Mouse (Mus musculus) limb, embryonic 11.5 days (tissue): ENCODE data around the gene Eif3k. TPM values are rescaled to one million over a fixed set of nuclear protein-coding genes. Genes with fewer than 3 reads are reported as not detected.
"Not testable (repeated sequence)": the region's sequence is repeated elsewhere in the genome, so short reads cannot be mapped to it uniquely, and the experiment has no call there.

Experiments
- ATAC-seq: fragments of 200-750 bp; cut with Nextera tagmentation; 2 replicates; pipeline ENCODE4 v1.8.0; 2017; ENCODE audit warnings: low read depth; ENCODE audit not compliant: insufficient number of reproducible peaks, low FRiP score, low TSS enrichment
- DNase-seq: peaks from one replicate; pipeline ENCODE4 v3.0.0-alpha.2; 2015; ENCODE audit warnings: low spot score
- H3K27ac ChIP-seq: fragments of 300-500 bp; sonication (generic); replicated peaks from 2 replicates; pipeline ENCODE4 v1.5.1; 2014; ENCODE audit warnings: low read depth, mild to moderate bottlenecking, low read length
- H3K27me3 ChIP-seq: fragments of 300-500 bp; sonication (generic); 2 replicates; pipeline ENCODE4 v1.6.1; 2014; ENCODE audit warnings: mild to moderate bottlenecking, low read length, mixed read lengths; ENCODE audit not compliant: control insufficient read depth, insufficient read depth
- H3K36me3 ChIP-seq: fragments of 300-500 bp; sonication (generic); 2 replicates; pipeline ENCODE4 v1.6.1; 2014; ENCODE audit warnings: mild to moderate bottlenecking, low read length, moderate library complexity, mixed read lengths; ENCODE audit not compliant: control insufficient read depth, insufficient read depth
- H3K4me1 ChIP-seq: fragments of 300-500 bp; sonication (generic); 2 replicates; pipeline ENCODE4 v1.6.1; 2014; ENCODE audit warnings: low read length, mixed read lengths; ENCODE audit not compliant: control insufficient read depth, insufficient read depth
- H3K4me2 ChIP-seq: fragments of 300-500 bp; sonication (generic); 2 replicates; pipeline ENCODE4 v1.6.1; 2014; ENCODE audit warnings: low read depth, mild to moderate bottlenecking, moderate library complexity; ENCODE audit not compliant: severe bottlenecking
- H3K4me3 ChIP-seq: fragments of 300-500 bp; sonication (generic); 2 replicates; pipeline ENCODE4 v1.5.1; 2014; ENCODE audit warnings: low read depth, low read length
- H3K9ac ChIP-seq: fragments of 300-500 bp; sonication (generic); 2 replicates; pipeline ENCODE4 v1.6.1; 2014; ENCODE audit warnings: mild to moderate bottlenecking, low read length
- H3K9me3 ChIP-seq: fragments of 300-500 bp; sonication (generic); 2 replicates; pipeline ENCODE4 v1.6.1; 2016; ENCODE audit warnings: low read length; ENCODE audit not compliant: control insufficient read depth
- WGBS: fragments of 180-500 bp; shearing (Covaris S2); extraction: QIAGEN DNeasy Blood & Tissue Kit; methylation state at CpG from one replicate; pipeline ENCODE4 v1.1.7; 2014; 5-methylcytosine and 5-hydroxymethylcytosine counted together
- polyA plus RNA-seq: library from polyadenylated mRNA; unstranded; fragments of >200 nt; fragmentation: Nextera tagmentation; extraction: Ambion mirVana; gene quantifications from 2 replicates; pipeline ENCODE4 v1.2.1, GENCODE M21; 2014

The Eif3k gene
- polyA plus RNA-seq, 1 experiment from 2014 or later = 476 TPM

- Histone ChIP-seq H3K4me2 (no peak overlapping the region), H3K4me1 (no peaks in the 10 kb centered on the region), H3K9me3 (no peaks in the 10 kb centered on the region), H3K4me3 (no peak overlapping the region), H3K27ac (no peak overlapping the region), H3K36me3 (peaks cover 13% of the 10 kb centered on the region), H3K27me3 (no peaks in the 10 kb centered on the region), H3K9ac (no peak overlapping the region)
- WGBS = 100% methylated on average over 1 of the region's 1 CpGs
- ATAC-seq (no peak), DNase-seq (no peak)
These were observed 12.4 kb downstream of the Eif3k start for GRCm38 (mm10) chr7:28969271-28969670.

- H3K27ac ChIP-seq, H3K4me3 ChIP-seq: not testable (repeated sequence)
These were observed 13.5 kb downstream of the Eif3k start for GRCm38 (mm10) chr7:28968120-28968519.

GRCm38 (mm10) chr7:28966751-28967505 lies 14.7 kb downstream of the Eif3k start:
- Histone ChIP-seq H3K4me1 (no peaks in the 10 kb centered on the region), H3K9me3 (no peaks in the 10 kb centered on the region), H3K27me3 (no peaks in the 10 kb centered on the region), H3K4me2 (no peak overlapping the region), H3K36me3 (peaks cover 7% of the 10 kb centered on the region), H3K9ac (no peak overlapping the region), H3K4me3 (no peak overlapping the region), H3K27ac (no peak overlapping the region)
- DNase-seq (no peak), ATAC-seq (no peak)
- 76% methylated on average over 4 of the region's 4 CpGs for WGBS

More at GRCm38 (mm10) chr7:28968120-28968519, 13.5 kb downstream of the Eif3k start:
- not testable (repeated sequence) for H3K4me2 ChIP-seq, H3K36me3 ChIP-seq, H3K9me3 ChIP-seq, H3K4me1 ChIP-seq, H3K27me3 ChIP-seq, ATAC-seq, H3K9ac ChIP-seq, DNase-seq
- WGBS = 93% methylated on average over 8 of the region's 8 CpGs

GRCm38 (mm10) chr7:28966181-28966580 lies 15.5 kb downstream of the Eif3k start:
- ATAC-seq (no peak), DNase-seq (no peak)
- H3K27ac ChIP-seq = no peak overlapping the region
- no peaks in the 10 kb centered on the region for H3K4me1 ChIP-seq
- H3K4me3 ChIP-seq = no peak overlapping the region
- H3K4me2 ChIP-seq = no peak overlapping the region
- no peak overlapping the region for H3K9ac ChIP-seq
- peaks cover 3% of the 10 kb centered on the region for H3K36me3 ChIP-seq
- whole genome bisulfite sequencing = 82% methylated on average over 5 of the region's 5 CpGs
- no peaks in the 10 kb centered on the region for H3K9me3 ChIP-seq
- H3K27me3 ChIP-seq = no peaks in the 10 kb centered on the region

- Histone ChIP-seq H3K9me3 (no peaks in the 10 kb centered on the region), H3K9ac (no peak overlapping the region), H3K4me3 (no peak overlapping the region), H3K4me1 (peaks cover 7% of the 10 kb centered on the region), H3K27ac (no peak overlapping the region), H3K4me2 (no peak overlapping the region), H3K27me3 (no peaks in the 10 kb centered on the region), H3K36me3 (no peaks in the 10 kb centered on the region)
- WGBS = 74% methylated on average over 5 of the region's 5 CpGs
- DNase-seq (no peak), ATAC-seq (no peak)
These were observed 16.3 kb downstream of the Eif3k start for GRCm38 (mm10) chr7:28965346-28965840.

GRCm38 (mm10) chr7:28963399-28963923 lies 18.2 kb downstream of the Eif3k start:
- ATAC-seq = no peak
- Histone ChIP-seq H3K27me3 (no peaks in the 10 kb centered on the region), H3K4me3 (no peak overlapping the region), H3K9me3 (no peaks in the 10 kb centered on the region), H3K4me1 (peaks cover 21% of the 10 kb centered on the region), H3K36me3 (no peaks in the 10 kb centered on the region), H3K4me2 (no peak overlapping the region), H3K27ac (no peak overlapping the region), H3K9ac (no peak overlapping the region)
- DNase-seq = no peak
- WGBS = 83% methylated on average over 3 of the region's 3 CpGs

- Histone ChIP-seq H3K27ac (peak within 1 kb of the TSS; percentile 63), H3K4me1 (peaks cover 23% of the 10 kb centered on the region), H3K9me3 (no peaks in the 10 kb centered on the region), H3K4me3 (peak within 1 kb of the TSS; percentile 89), H3K4me2 (peak within 1 kb of the TSS; percentile 65), H3K36me3 (no peaks in the 10 kb centered on the region), H3K9ac (peak within 1 kb of the TSS; percentile 82), H3K27me3 (no peaks in the 10 kb centered on the region)
- DNase-seq (peak; percentile 99), ATAC-seq (peak; percentile 90)
- WGBS = under 1% methylated on average over 76 of the region's 76 CpGs
These were observed 19.6 kb downstream of the Eif3k start, which contains the start of gene Actn4 for GRCm38 (mm10) chr7:28961927-28962670. Gene Actn4, minus strand, starts transcription at chr7:28962340.

- no peak overlapping the region for H3K27ac ChIP-seq
- peak overlapping the region; percentile 82 for H3K9ac ChIP-seq
- no peak for ATAC-seq
- under 1% methylated on average over 7 of the region's 7 CpGs for WGBS
- no peaks in the 10 kb centered on the region for H3K36me3 ChIP-seq
- H3K27me3 ChIP-seq = no peaks in the 10 kb centered on the region
- no peaks in the 10 kb centered on the region for H3K9me3 ChIP-seq
- peaks cover 23% of the 10 kb centered on the region for H3K4me1 ChIP-seq
- peak overlapping the region; percentile 89 for H3K4me3 ChIP-seq
- H3K4me2 ChIP-seq = peak overlapping the region; percentile 65
- DNase-seq = no peak
These were observed 20.1 kb downstream of the Eif3k start for GRCm38 (mm10) chr7:28961584-28961926.
